ENCODE assay signal across 25 mouse cellular contexts in the genomic region with DNA sequence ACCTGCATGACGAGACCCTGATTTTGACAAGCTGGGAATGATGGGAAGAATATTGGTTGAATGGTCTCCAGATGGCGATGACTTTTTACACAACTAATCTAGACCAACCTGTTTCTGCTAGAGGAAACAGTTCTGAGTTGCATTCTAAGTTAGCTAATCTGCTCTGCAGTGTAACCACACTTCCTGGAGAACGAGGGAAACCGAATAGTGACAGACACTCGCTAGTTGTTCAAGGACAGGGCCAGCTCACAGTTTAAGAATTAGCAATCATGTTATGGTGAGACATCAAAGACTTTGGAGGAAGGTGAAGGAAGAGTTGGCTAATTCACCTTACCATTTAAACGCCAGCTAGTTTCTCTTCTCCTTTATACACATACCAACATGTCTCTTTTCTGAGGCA.
DNase-seq lines count a peak whose midpoint lies in the region; ATAC-seq lines count a peak whose summit lies in the region.
"Had no signal": no experiment of that assay in that cellular context is flagged by ENCODE, and none has a peak within 500 bp of the region (broad histone marks: within the 10 kb centered on the region; RNA-seq: fewer than 3 reads in every experiment).

No protein-coding gene starts in this region.

- H3K27ac ChIP-seq in kidney, embryonic 16.5 days (ENCODE audit: low read length) = no peak overlapping the region
- H3K27ac ChIP-seq: embryonic facial prominence, embryonic 12.5 days; heart, adult 2 months; heart, embryonic 15.5 days; hindbrain, embryonic 10.5 days; hindbrain, embryonic 14.5 days had no signal

- H3K27me3 ChIP-seq in kidney, embryonic 16.5 days (ENCODE audit: insufficient read depth, low read length) = no peaks in the 10 kb centered on the region
- H3K27me3 ChIP-seq: CH12.LX; embryonic facial prominence, embryonic 12.5 days; heart, embryonic 15.5 days; Patski had no signal

- no peak overlapping the region for H3K9ac ChIP-seq in kidney, embryonic 16.5 days (replicated peaks; ENCODE audit: low read length)
- H3K9ac ChIP-seq: embryonic facial prominence, embryonic 12.5 days; heart, embryonic 15.5 days; hindbrain, embryonic 14.5 days had no signal

- H3K9me3 ChIP-seq in kidney, embryonic 16.5 days (ENCODE audit: low read length) = no peaks in the 10 kb centered on the region
- H3K9me3 ChIP-seq: embryonic facial prominence, embryonic 12.5 days; heart, embryonic 15.5 days; hindbrain, embryonic 10.5 days had no signal

- DNase-seq in 416B (ENCODE audit: low read depth) = peak; percentile 87
- DNase-seq in CD4-positive, CD25-positive, alpha-beta regulatory T cell, adult 2 months (ENCODE audit: low read depth, low spot score) = peak; percentile 20
- no peak for DNase-seq in kidney, postnatal 25 days
- no peak for DNase-seq in embryo, embryonic 11 days
- DNase-seq: adrenal gland, adult 2 months; adrenal gland, postnatal 25 days; B cell, adult 2 months; cerebellum, adult 18-20 months; cerebellum, adult 9-11 months; cerebellum, postnatal 36 days; gastrocnemius, postnatal 10 days; heart, adult 2 months; heart, postnatal 14 days had no signal

- H3K4me2 ChIP-seq in kidney, embryonic 16.5 days (replicated peaks; ENCODE audit: low read depth, low read length) = no peak overlapping the region
- H3K4me2 ChIP-seq: embryonic facial prominence, embryonic 12.5 days; heart, embryonic 11.5 days; heart, embryonic 15.5 days; hindbrain, embryonic 14.5 days had no signal

- H3K4me3 ChIP-seq in kidney, embryonic 16.5 days (ENCODE audit: low read length) = no peak overlapping the region
- H3K4me3 ChIP-seq: embryonic facial prominence, embryonic 12.5 days; heart, adult 2 months; heart, embryonic 15.5 days; hindbrain, embryonic 10.5 days had no signal

- peaks cover 16% of the 10 kb centered on the region for H3K4me1 ChIP-seq in kidney, embryonic 16.5 days (ENCODE audit: insufficient read depth, low read length)

- no peaks in the 10 kb centered on the region for H3K36me3 ChIP-seq in kidney, embryonic 16.5 days (ENCODE audit: insufficient read depth, low read length)
- H3K36me3 ChIP-seq: embryonic facial prominence, embryonic 12.5 days; heart, embryonic 15.5 days; hindbrain, embryonic 10.5 days had no signal

- peak; percentile 40 to 83; a peak in 3 of 4 replicates for ATAC-seq in hematopoietic stem cell, adult 5-6 weeks (replicated peaks in 1 of 2; ENCODE audit: insufficient read depth in 1 of 2, low FRiP score in 2 of 2, low TSS enrichment in 1 of 2, low read depth in 1 of 2, poor library complexity in 2 of 2, severe bottlenecking in 2 of 2)
- ATAC-seq in megakaryocyte progenitor cell, adult 5-6 weeks (replicated peaks; ENCODE audit: poor library complexity) = peak; percentile 79
- ATAC-seq in kidney, embryonic 16.5 days (ENCODE audit: low FRiP score, low TSS enrichment) = no peak
- ATAC-seq: activated CD4-positive, CD25-positive, alpha-beta regulatory T cell, adult 4 months; forebrain, embryonic 16.5 days; Patski had no signal

- 74% methylated on average over 6 of the region's 6 CpGs for WGBS in kidney, embryonic 16.5 days

Comparison
In these comparisons a context has a peak if more than half of its experiments do, and no peak if none do; other contexts are left out.
1. DNase-seq: peak in 416B (single experiment) and CD4-positive, CD25-positive, alpha-beta regulatory T cell, adult 2 months (single experiment); none in kidney, postnatal 25 days (0 of 2) and embryo, embryonic 11 days (single experiment).